Mouse (Mus musculus) limb, embryonic 10.5 days (tissue): Measurements from ENCODE around the gene Arhgap25. TPM values are rescaled to one million over a fixed set of nuclear protein-coding genes. Genes with fewer than 3 reads are reported as not detected.

ENCODE experiments used
- polyA plus RNA-seq: library from polyadenylated mRNA; unstranded; fragments of >200 nt; fragmentation: Nextera tagmentation; extraction: Ambion mirVana; gene quantifications from 2 replicates; pipeline ENCODE4 v1.2.1, GENCODE M21; 2016

Gene Arhgap25
- polyA plus RNA-seq, 1 experiment from 2014 or later, result 2.3 TPM

Other genes with a start within 250 kb of the Arhgap25 start
- gene Antxr1, start 197.4 kb downstream of the Arhgap25 start, polyA plus RNA-seq, result 7.0 and 9.5 TPM in 2 replicates
- gene Gkn1, start 182.3 kb downstream of the Arhgap25 start, polyA plus RNA-seq, result not detected in 2 replicates
- not detected in 2 replicates for gene Gkn2, start 159.9 kb downstream of the Arhgap25 start, polyA plus RNA-seq
- not detected in 2 replicates for gene Gkn3, start 144.3 kb downstream of the Arhgap25 start, polyA plus RNA-seq
- not detected in 2 replicates for gene Bmp10, start 104.3 kb downstream of the Arhgap25 start, polyA plus RNA-seq
- gene Prokr1, start 57.5 kb upstream of the Arhgap25 start, polyA plus RNA-seq, result 0.84 and 0.90 TPM in 2 replicates
- gene Aplf, start 138.9 kb upstream of the Arhgap25 start, polyA plus RNA-seq, result 12.6 and 12.7 TPM in 2 replicates
- gene Efcc1, start 197.6 kb upstream of the Arhgap25 start, polyA plus RNA-seq, result 0.08 and 0.18 TPM in 2 replicates
- 1.6 and 2.1 TPM in 2 replicates for gene Gp9, start 244.8 kb upstream of the Arhgap25 start, polyA plus RNA-seq